21 mouse cellular contexts compared by ENCODE assay signal in the genomic region with DNA sequence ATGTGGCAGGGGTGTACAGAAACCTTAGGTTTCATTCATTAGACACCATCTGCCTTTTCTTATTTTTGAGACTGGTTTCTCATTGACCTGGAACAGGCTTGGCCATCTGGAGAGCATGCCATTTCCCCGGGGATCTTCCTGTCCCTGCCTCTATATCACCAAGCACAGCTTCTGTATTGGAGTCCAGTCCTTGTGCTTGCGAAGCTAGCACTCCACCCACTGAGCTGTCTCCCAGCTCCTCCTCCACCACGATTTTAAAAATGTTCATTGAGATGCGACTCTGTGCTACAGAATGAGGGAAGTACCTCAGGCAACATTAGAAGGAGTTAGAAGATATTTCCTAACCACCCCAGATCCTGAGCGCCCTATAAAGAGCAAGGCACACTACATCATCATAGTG. TPM values are rescaled to one million over a fixed set of nuclear protein-coding genes. Genes with fewer than 3 reads are reported as not detected.
"Had no signal": no experiment of that assay in that cellular context is flagged by ENCODE, and none has a peak within 500 bp of the region (broad histone marks: within the 10 kb centered on the region; RNA-seq: fewer than 3 reads in every experiment).

No protein-coding gene starts in this region.

- H3K27ac ChIP-seq: lung, embryonic 15.5 days; macrophage; midbrain, embryonic 13.5 days; midbrain, embryonic 15.5 days; neural tube, embryonic 13.5 days; neural tube, embryonic 15.5 days; stomach, embryonic 15.5 days had no signal

- H3K4me3 ChIP-seq: lung, embryonic 15.5 days; megakaryocyte, embryonic 14.5 days; midbrain, embryonic 13.5 days; midbrain, embryonic 15.5 days; myocyte; neural tube, embryonic 13.5 days; neural tube, embryonic 15.5 days; stomach, embryonic 15.5 days had no signal

- H3K9me3 ChIP-seq: lung, embryonic 15.5 days; midbrain, embryonic 13.5 days; midbrain, embryonic 15.5 days; neural tube, embryonic 13.5 days; neural tube, embryonic 15.5 days; stomach, embryonic 15.5 days had no signal

- H3K27me3 ChIP-seq: lung, embryonic 15.5 days; midbrain, embryonic 13.5 days; midbrain, embryonic 15.5 days; neural tube, embryonic 13.5 days; neural tube, embryonic 15.5 days; stomach, embryonic 15.5 days had no signal

- H3K9ac ChIP-seq: liver, postnatal 0 days; lung, embryonic 15.5 days; midbrain, embryonic 13.5 days; midbrain, embryonic 15.5 days; neural tube, embryonic 13.5 days; neural tube, embryonic 15.5 days; stomach, embryonic 15.5 days had no signal

- H3K36me3 ChIP-seq: lung, embryonic 15.5 days; midbrain, embryonic 13.5 days; midbrain, embryonic 15.5 days; neural tube, embryonic 13.5 days; neural tube, embryonic 15.5 days; stomach, embryonic 15.5 days had no signal

- ATAC-seq: liver, postnatal 0 days; lung, postnatal 0 days; midbrain, embryonic 13.5 days; midbrain, embryonic 15.5 days had no signal

- DNase-seq: liver, postnatal 0 days; lung, adult 2 months; lung, postnatal 14 days; lung, postnatal 36 days; right cerebral cortex, postnatal 14 days; thymus, adult 2 months; thymus, postnatal 25 days; thymus, postnatal 4 days had no signal

- H3K4me1 ChIP-seq: midbrain, embryonic 13.5 days; midbrain, embryonic 15.5 days had no signal

- H3K4me2 ChIP-seq: lung, embryonic 15.5 days; midbrain, embryonic 11.5 days; midbrain, embryonic 13.5 days; midbrain, embryonic 15.5 days; neural tube, embryonic 13.5 days; neural tube, embryonic 15.5 days; stomach, embryonic 15.5 days had no signal

RNA-seq across cellular contexts. Expression of a gene that starts 39.5 kb away (rescaled TPM):
- total RNA-seq: midbrain, postnatal 0 days had no signal
- polyA plus RNA-seq: midbrain, embryonic 11.5 days; midbrain, embryonic 15.5 days; myocyte; neural tube, embryonic 11.5 days; neural tube, embryonic 13.5 days had no signal
